8 mouse cellular contexts compared by ENCODE assay signal in the genomic region with DNA sequence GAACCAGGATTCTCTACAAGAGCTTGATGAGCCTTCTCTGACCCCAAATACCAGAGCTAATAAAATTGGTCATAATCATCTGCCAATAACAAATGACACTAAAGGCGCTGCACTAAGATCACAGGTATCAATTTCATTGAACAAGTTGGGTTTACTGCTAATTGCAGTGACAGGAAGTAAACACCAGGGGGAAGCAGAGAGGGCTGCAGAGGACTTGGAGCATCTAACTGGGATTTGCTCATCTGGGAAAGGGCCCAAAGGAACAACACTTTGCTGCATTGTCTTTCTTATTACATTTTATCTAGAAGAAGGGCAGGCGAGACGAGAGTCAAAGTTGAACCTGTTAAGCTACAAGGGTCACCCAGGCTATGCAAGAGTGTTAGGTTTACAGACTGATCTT. TPM values are rescaled to one million over a fixed set of nuclear protein-coding genes. Genes with fewer than 3 reads are reported as not detected.
DNase-seq lines count a peak whose midpoint lies in the region; ATAC-seq and TF ChIP-seq lines count a peak whose summit lies in the region.

No protein-coding gene starts in this region.

- H3K9ac ChIP-seq in intestine, embryonic 14.5 days (ENCODE audit: low read length): no peak overlapping the region
- no peak overlapping the region for H3K9ac ChIP-seq in intestine, embryonic 15.5 days
- no peak overlapping the region for H3K9ac ChIP-seq in heart, postnatal 0 days (replicated peaks; ENCODE audit: low read depth, low read length)

- peaks cover 85% of the 10 kb centered on the region for H3K36me3 ChIP-seq in intestine, embryonic 14.5 days (ENCODE audit: control insufficient read depth, insufficient read depth, low read length)
- H3K36me3 ChIP-seq in intestine, embryonic 15.5 days: peaks cover 17% of the 10 kb centered on the region
- peaks cover 69% of the 10 kb centered on the region for H3K36me3 ChIP-seq in heart, postnatal 0 days (replicated peaks; ENCODE audit: control insufficient read depth, insufficient read depth, low read length)

- no peaks in the 10 kb centered on the region for H3K27me3 ChIP-seq in intestine, embryonic 14.5 days (replicated peaks; ENCODE audit: control insufficient read depth, insufficient read depth, low read length)
- H3K27me3 ChIP-seq in intestine, embryonic 15.5 days (replicated peaks): no peaks in the 10 kb centered on the region
- H3K27me3 ChIP-seq in heart, postnatal 0 days (ENCODE audit: control insufficient read depth, insufficient read depth, low read length): no peaks in the 10 kb centered on the region

- peak; percentile 96 for TF ChIP-seq CTCF in heart, postnatal 0 days (IDR thresholded peaks at IDR 0.05; ENCODE audit: low read depth)
- TF ChIP-seq CTCF in left cerebral cortex, adult 2 months (IDR thresholded peaks at IDR 0.05): peak; percentile 99

- DNase-seq in intestine, embryonic 14.5 days (ENCODE audit: low spot score): peak; percentile 56
- DNase-seq in Muller cell, postnatal 12 days (ENCODE audit: inconsistent ontology term): peak; percentile 28
- DNase-seq in cerebellum, adult 9-11 months: peak; percentile 23
- DNase-seq in heart, postnatal 0 days (ENCODE audit: low spot score): peak; percentile 66
- peak; percentile 39 to 45 for DNase-seq in left cerebral cortex, adult 2 months (ENCODE audit: extremely low spot score in 1 of 2, low spot score in 2 of 2)
- peak; percentile 12 for DNase-seq in ovary, adult 18-20 months (ENCODE audit: low spot score)
- DNase-seq in thymus, postnatal 10 days (ENCODE audit: low spot score in 2 of 2): peak; percentile 22 to 57

- TF ChIP-seq EP300 in heart, postnatal 0 days (IDR thresholded peaks at IDR 0.05; ENCODE audit: low read depth): no peak

- no peak overlapping the region for H3K27ac ChIP-seq in intestine, embryonic 14.5 days (ENCODE audit: low read depth)
- no peak overlapping the region for H3K27ac ChIP-seq in intestine, embryonic 15.5 days
- no peak overlapping the region for H3K27ac ChIP-seq in heart, postnatal 0 days (ENCODE audit: low read depth)
- no peak overlapping the region for H3K27ac ChIP-seq in left cerebral cortex, adult 2 months

- no peak for ATAC-seq in intestine, embryonic 14.5 days (replicated peaks; ENCODE audit: low FRiP score, low TSS enrichment, low read depth)
- ATAC-seq in intestine, embryonic 15.5 days: no peak
- no peak for ATAC-seq in heart, postnatal 0 days (ENCODE audit: insufficient read depth, low read depth)

- H3K9me3 ChIP-seq in intestine, embryonic 14.5 days (ENCODE audit: control insufficient read depth, low read length): no peaks in the 10 kb centered on the region
- H3K9me3 ChIP-seq in intestine, embryonic 15.5 days: no peaks in the 10 kb centered on the region
- no peaks in the 10 kb centered on the region for H3K9me3 ChIP-seq in heart, postnatal 0 days (replicated peaks; ENCODE audit: control insufficient read depth, low read length)

- 68% methylated on average over 3 of the region's 3 CpGs for WGBS in intestine, embryonic 14.5 days
- WGBS in intestine, embryonic 15.5 days: 61% methylated on average over 3 of the region's 3 CpGs
- 29% methylated on average over 3 of the region's 3 CpGs for WGBS in heart, postnatal 0 days

- H3K4me3 ChIP-seq in intestine, embryonic 14.5 days (ENCODE audit: low read depth, low read length): no peak overlapping the region
- H3K4me3 ChIP-seq in intestine, embryonic 15.5 days (replicated peaks): no peak overlapping the region
- no peak overlapping the region for H3K4me3 ChIP-seq in heart, postnatal 0 days (ENCODE audit: low read depth, low read length)
- H3K4me3 ChIP-seq in left cerebral cortex, adult 2 months: no peak overlapping the region

- intact Hi-C loops in left cerebral cortex, adult 2 months (cut with DNase I): loop anchor here (5.0 kb wide), 1 partner anchor 63 kb away; a partner anchor contains a TSS

- H3K4me1 ChIP-seq in intestine, embryonic 14.5 days (replicated peaks; ENCODE audit: control insufficient read depth, insufficient read depth, low read length): no peaks in the 10 kb centered on the region
- H3K4me1 ChIP-seq in intestine, embryonic 15.5 days (replicated peaks): no peaks in the 10 kb centered on the region
- H3K4me1 ChIP-seq in heart, postnatal 0 days (ENCODE audit: control insufficient read depth, insufficient read depth): no peaks in the 10 kb centered on the region

- H3K4me2 ChIP-seq in intestine, embryonic 14.5 days (ENCODE audit: low read length): no peak overlapping the region
- H3K4me2 ChIP-seq in intestine, embryonic 15.5 days (replicated peaks): no peak overlapping the region
- H3K4me2 ChIP-seq in heart, postnatal 0 days (ENCODE audit: low read depth, low read length): no peak overlapping the region

RNA-seq across cellular contexts. Expression of a gene that starts 43.7 kb away (rescaled TPM):
- not detected in 2 replicates for polyA plus RNA-seq in intestine, embryonic 14.5 days (2014; fragmentation: Nextera tagmentation; extraction: Ambion mirVana)
- polyA plus RNA-seq in intestine, embryonic 15.5 days (2015; fragmentation: Nextera tagmentation; extraction: Ambion mirVana): not detected in 2 replicates
- 0.12 and 15.6 TPM in 2 replicates for total RNA-seq in heart, postnatal 0 days (2014; rRNA removed; ENCODE audit: low replicate concordance)
- 17.6 and 23.3 TPM in 2 replicates for polyA plus RNA-seq in heart, postnatal 0 days (2015; fragmentation: Nextera tagmentation; extraction: Ambion mirVana)
- total RNA-seq in left cerebral cortex, adult 2 months (2021): 1 to 10 TPM; 2.9 TPM

RNA-seq across cellular contexts. Expression of a gene that starts 57.0 kb away (rescaled TPM):
- polyA plus RNA-seq in intestine, embryonic 14.5 days (2014; fragmentation: Nextera tagmentation; extraction: Ambion mirVana): 55.0 and 55.9 TPM in 2 replicates
- 50.6 and 51.3 TPM in 2 replicates for polyA plus RNA-seq in intestine, embryonic 15.5 days (2015; fragmentation: Nextera tagmentation; extraction: Ambion mirVana)
- total RNA-seq in heart, postnatal 0 days (2014; rRNA removed; ENCODE audit: low replicate concordance): 80.3 and 90.4 TPM in 2 replicates
- 44.6 and 48.7 TPM in 2 replicates for polyA plus RNA-seq in heart, postnatal 0 days (2015; fragmentation: Nextera tagmentation; extraction: Ambion mirVana)
- 100 to 1,000 TPM; 220 to 230 TPM for total RNA-seq in left cerebral cortex, adult 2 months (2021)

RNA-seq across cellular contexts. Expression of a gene that starts 57.1 kb away (rescaled TPM):
- polyA plus RNA-seq in intestine, embryonic 14.5 days (2014; fragmentation: Nextera tagmentation; extraction: Ambion mirVana): 23.6 and 25.4 TPM in 2 replicates
- 13.3 and 15.5 TPM in 2 replicates for polyA plus RNA-seq in intestine, embryonic 15.5 days (2015; fragmentation: Nextera tagmentation; extraction: Ambion mirVana)
- total RNA-seq in heart, postnatal 0 days (2014; rRNA removed; ENCODE audit: low replicate concordance): 6.3 and 29.8 TPM in 2 replicates
- polyA plus RNA-seq in heart, postnatal 0 days (2015; fragmentation: Nextera tagmentation; extraction: Ambion mirVana): 5.5 and 6.0 TPM in 2 replicates
- 10 to 100 TPM; 25.3 to 28.8 TPM for total RNA-seq in left cerebral cortex, adult 2 months (2021)

Comparison
In these comparisons a context has a peak if more than half of its experiments do, and no peak if none do; other contexts are left out.
1. DNase-seq: peak in every context shown above with its lines; median percentile 66 in heart, postnatal 0 days; 56 in intestine, embryonic 14.5 days; 42 in left cerebral cortex, adult 2 months; 40 in thymus, postnatal 10 days; 28 in Muller cell, postnatal 12 days; 23 in cerebellum, adult 9-11 months; 12 in ovary, adult 18-20 months.
2. RNA of a gene that starts 43.7 kb away (polyA plus RNA-seq): 17.6 to 23.3 TPM in heart, postnatal 0 days; not detected in intestine, embryonic 14.5 days and not detected in intestine, embryonic 15.5 days; every median in the first group is over 10 times any median in the second.